Mouse (Mus musculus) spleen, adult 2 months (tissue): ENCODE data around the gene Trip6.

Experiments used
- CTCF ChIP-seq: fragments of 200-500 bp; IDR thresholded peaks from 2 replicates; pipeline ENCODE4 v1.5.1; 2011; ENCODE audit warnings: mild to moderate bottlenecking, inconsistent platforms; ENCODE audit not compliant: insufficient read depth, insufficient read length, insufficient replicate concordance; ENCODE audit errors: extremely low read depth
- POLR2A ChIP-seq: fragments of 200-500 bp; IDR thresholded peaks from 2 replicates; pipeline ENCODE4 v1.6.1; 2011; ENCODE audit warnings: low read depth, low read length, inconsistent platforms

DNA sequence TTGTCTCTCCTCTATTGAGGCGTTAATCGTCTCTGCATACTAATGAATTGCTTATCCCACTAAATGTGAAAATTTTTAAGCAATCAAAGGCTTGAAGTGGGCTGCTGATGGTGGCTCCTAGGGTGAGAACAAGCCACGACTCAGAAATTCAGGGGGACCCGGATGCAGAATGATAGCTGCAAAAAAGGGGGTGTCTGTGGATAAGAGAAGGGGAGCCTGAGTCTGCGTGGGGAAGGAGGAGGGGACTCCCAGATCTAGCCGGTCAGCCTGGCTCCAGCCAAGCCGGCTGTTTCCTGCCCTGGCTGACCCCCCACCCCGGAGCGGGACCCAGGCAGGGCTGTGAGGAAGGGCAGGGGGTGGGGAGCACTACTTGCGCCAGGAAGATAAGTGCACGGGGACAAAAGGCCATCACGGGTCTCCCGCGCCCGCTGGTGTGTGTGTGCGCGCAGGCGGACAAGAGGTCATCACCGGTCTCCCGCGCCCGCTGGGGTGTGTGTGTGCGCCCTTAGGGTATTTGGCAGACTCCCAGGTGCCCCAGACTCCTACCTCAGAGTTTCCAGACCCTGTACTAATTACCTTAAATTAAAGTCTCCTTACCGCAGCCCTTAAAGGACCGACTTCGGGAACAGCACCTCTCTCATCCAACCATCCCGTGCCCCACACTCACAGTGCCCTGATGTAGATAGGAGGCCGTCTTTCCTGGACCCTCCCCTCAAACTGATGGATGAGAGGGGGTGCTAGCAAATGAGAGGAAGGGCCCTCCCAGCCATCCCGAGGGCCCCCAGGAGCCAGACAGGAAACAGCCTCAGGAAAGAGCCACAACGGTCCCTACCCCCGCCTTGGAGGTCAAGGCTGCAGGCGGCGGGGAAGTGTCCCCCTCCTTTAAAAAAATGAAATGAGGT, 34.5 kb upstream of the Trip6 start:
- TF ChIP-seq CTCF: no peak
- no peak for TF ChIP-seq POLR2A
